Mouse (Mus musculus): ENCODE measurements around the gene Ino80b.

Gene Ino80b

DNA sequence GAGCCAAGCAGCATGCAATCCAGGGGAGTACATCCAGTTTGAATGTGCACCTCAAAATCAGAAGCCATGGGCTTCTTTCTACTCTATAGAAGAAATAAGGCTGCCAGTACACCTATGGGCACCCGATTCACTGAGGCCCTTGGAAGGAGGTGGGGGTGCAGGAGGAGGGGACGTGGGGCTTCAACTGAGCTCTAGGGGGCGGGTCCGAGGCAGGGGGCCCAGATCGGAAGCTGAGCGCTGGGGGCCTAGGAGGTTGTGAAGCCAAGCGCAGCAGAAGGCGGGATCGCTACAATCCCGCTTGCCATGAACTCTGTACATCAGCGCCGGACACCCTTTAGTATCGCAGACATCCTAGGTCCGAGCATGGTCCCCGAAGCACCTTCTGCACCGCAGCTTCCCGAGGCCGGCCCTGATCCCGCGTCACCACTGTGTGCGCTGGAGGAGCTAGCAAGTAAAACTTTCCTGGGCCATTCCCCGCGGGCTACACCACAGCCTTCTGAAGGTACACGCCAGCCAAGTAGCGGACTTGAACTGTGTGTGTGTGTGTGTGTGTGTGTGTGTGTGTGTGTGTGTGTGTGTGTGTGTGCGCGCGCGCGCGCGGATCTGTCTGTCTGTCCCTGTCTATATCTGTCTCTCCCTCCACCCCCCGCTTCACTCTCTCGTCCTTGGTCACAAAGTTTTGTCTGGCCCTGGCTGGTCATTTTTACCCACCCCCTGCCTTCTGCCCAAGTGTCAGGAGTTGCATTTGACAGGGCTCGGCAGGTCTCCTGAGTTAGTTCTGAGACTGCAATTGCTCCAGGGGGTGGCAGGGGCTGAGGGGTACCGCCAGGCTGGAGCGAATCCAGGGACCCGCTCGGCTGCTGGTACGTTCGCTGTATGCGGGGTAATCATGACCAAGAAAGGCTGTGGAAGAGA is 38.9 kb downstream of the Ino80b start, which contains the start of gene Lbx2:
Gene Lbx2 (plus strand): TSS at position 247 of the 915 bp plus-strand sequence.
- DNase-seq (ENCODE audit: low read depth, low spot score) = no peak

DNA sequence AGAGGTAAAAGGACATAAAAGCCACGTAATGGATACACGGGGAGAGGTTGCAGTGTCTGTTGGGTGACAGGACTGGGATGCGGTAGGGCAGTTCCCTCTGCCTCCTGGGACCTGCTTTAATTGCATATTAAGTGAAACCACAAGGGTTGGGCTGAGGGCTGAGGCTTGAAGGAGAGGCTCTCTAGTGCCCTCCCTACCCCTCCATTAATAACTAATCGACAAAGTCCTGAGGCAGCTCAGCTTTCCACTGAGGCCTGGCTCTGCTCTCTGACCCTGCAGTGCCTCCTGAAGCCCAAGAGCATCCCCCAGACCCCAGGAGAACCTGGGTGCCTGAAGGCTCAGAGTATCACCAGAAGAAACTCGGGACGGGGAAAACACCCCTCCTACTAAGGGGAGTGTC is 40.8 kb downstream of the Ino80b start:
- no peak for DNase-seq (ENCODE audit: low read depth, low spot score)

DNA sequence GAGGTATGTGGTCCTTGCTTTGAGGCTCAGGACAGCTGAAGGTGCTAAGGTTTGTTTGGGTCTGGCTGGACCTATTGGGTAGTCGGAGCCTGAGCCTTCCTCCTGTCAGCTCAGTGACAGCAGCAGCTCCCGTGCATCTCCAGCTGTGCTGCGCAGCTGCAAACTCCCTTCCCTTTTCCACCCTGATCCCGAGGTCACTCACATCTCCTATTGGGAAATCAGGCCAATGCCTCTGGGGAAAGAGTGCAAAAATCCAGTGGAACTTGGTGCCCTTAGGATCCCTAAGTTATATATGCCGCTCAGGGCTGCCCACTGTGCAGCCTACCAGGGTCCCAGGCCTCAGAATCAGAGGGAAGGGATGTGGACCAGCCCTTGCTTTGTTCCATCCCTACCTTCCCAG is 41.7 kb downstream of the Ino80b start:
- no peak for DNase-seq (ENCODE audit: low read depth, low spot score)

DNA sequence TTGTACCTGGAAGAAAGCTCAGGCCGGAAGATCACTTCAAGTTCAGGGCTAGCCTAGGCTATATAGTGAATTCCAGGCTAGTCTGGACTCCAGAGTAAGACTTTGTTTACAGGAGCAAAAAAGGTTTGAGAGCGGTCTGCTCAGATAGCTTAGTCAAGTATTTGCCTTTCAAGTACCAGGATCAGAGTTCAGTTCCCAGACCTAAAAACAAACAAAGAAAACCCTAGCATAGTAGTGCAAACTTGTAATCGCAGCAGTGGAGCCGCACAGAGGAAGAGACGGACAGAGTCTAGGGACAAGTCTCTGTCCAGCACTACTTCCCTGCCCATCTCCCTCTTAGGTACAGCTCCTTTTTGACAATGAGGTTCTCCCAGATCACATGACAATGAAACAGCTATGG is 45.0 kb downstream of the Ino80b start:
- DNase-seq (ENCODE audit: low read depth, low spot score) = no peak

DNA sequence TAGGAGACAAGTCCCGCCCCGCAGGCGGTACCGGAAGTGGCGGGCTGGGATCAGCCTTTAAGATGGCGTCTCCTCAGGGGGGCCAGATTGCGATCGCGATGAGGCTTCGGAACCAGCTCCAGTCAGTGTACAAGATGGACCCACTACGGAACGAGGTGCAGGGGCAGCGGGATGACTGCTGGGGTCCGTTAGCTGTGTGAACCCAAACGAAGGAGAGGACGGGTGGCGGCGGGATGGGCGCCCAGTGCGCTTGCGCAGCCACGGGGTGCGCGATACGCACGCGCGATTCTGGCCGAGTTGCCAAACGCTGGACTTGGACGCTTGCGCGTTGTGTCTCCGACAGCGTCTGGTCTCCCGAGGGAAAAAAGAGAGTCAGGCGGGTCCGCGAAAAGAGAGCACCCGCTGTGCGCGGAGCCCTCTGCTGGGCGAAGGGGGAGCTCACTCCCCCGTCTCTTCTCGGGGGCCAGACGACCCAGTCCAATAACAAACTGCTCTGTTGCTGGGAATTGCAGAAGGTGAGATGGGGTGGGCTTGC is 46.8 kb downstream of the Ino80b start:
- peak; percentile 98 for DNase-seq (ENCODE audit: low read depth, low spot score)

DNA sequence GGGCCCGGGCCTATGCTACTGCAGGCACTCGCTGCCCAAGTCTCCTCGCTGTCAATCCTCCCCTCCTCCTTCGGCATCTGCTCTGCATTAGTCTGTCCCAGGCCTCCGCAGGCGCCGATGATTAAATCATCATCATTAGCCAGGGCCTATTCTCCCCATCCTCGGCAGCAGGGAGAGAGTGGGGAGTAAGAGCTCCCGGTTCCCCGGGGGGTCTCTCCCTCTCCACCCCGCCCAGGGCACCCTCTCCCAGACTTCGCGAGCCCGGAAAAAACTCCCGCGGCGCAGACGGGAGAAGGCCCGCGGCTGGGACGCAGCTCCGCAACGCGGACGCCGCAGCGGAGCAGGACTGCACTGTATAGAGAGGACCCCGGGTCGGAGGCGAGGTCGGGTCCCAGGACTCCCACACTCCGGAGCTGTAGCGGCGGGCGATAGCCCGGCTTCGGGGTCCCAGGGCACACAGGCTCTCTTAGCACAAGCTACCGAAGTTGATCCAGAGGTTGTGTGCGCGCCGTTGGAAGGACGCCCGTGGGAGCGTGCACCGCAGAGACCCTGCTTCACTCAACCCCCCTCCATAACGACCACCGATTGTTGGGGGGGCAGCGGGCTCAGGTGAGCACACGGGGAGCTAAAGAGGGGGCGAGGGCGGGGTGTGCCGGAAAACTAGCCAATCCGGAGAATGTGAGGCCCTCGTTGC is 47.5 kb downstream of the Ino80b start, which contains the start of gene Pcgf1:
Gene Pcgf1 (plus strand): TSS at position 240 of the 694 bp plus-strand sequence.
- peak; percentile 14 for DNase-seq (ENCODE audit: low read depth, low spot score)

DNA sequence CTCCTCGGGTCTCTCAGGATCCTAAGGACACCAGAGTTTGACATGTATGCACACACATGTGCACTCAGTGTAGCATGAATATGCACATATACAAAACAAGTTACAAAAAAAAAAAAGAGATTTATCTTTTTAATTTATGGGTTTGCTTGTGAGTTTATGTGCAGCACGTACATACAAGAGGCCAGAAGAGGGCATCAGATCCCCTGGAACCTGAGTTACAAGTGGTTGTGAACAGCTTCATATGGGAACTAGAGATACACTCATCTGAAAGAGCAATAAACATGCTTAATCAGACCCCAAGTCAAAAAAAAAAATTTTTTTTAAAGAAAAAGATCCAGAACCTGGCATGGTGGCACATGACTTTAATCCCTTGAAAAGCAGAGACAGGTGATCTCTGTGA is 50.3 kb downstream of the Ino80b start:
- no peak for DNase-seq (ENCODE audit: low read depth, low spot score)
